Mouse (Mus musculus) c-Kit-positive CD71-negative TER-119-negative erythroid progenitor cells, embryonic 14.5 days (primary cell): ENCODE data around the gene 2610528J11Rik.
"Not testable (repeated sequence)": the region's sequence is repeated elsewhere in the genome, so short reads cannot be mapped to it uniquely, and the experiment has no call there.

Source experiments
- DNase-seq: peaks from one replicate; pipeline ENCODE4 v3.0.0-alpha.2; 2013; ENCODE audit warnings: low read depth

2610528J11Rik gene

GRCm38 (mm10) chr4:118542510-118543157 lies 15.8 kb downstream of the 2610528J11Rik start:
- no peak for DNase-seq

GRCm38 (mm10) chr4:118543158-118543530 lies 16.3 kb downstream of the 2610528J11Rik start:
- no peak for DNase-seq

GRCm38 (mm10) chr4:118543592-118544260 lies 16.9 kb downstream of the 2610528J11Rik start, which contains the start of gene Tmem125:
Gene Tmem125 (minus strand): TSS chr4:118544044.
- DNase-seq, result peak; percentile 36

DNA sequence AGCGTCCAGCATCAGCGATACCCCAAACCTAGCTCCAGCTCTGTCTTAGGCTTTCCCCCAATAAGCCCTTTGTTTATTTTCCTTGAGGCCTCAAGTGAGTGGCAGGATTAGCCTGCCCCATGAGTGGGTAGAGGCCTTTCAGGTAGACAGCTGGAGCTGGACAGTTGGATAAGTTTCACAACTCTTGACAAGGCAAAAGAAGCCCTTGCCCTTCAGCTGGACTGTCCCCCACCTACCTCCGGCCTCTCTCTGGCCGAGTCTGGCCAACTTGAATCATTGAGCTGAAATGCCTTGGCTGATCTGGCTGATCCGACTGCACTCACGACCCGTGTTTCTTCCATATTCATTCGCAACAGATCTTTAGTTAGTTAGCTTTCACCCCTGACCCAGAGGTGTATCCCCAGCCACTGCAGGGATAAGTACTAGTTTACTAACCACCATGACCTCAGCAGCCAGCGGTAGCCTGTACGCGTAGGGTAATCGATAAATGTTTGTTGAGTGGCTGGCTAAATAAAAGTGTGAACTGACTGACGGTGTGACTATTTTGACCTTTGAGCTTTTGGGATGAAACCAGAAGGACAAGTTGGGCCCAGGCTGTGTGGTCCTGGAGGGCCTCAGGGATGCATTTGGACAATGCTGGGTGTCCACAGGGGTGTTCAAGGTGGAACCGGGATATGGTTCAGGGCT lies 17.8 kb downstream of the 2610528J11Rik start:
- no peak for DNase-seq

- not testable (repeated sequence) for DNase-seq
These were observed 20.8 kb downstream of the 2610528J11Rik start for GRCm38 (mm10) chr4:118547424-118548129.

GRCm38 (mm10) chr4:118548130-118548480 lies 21.3 kb downstream of the 2610528J11Rik start:
- DNase-seq, result peak; percentile 30

- no peak for DNase-seq
These were observed 26.3 kb downstream of the 2610528J11Rik start for GRCm38 (mm10) chr4:118553039-118553649.

DNA sequence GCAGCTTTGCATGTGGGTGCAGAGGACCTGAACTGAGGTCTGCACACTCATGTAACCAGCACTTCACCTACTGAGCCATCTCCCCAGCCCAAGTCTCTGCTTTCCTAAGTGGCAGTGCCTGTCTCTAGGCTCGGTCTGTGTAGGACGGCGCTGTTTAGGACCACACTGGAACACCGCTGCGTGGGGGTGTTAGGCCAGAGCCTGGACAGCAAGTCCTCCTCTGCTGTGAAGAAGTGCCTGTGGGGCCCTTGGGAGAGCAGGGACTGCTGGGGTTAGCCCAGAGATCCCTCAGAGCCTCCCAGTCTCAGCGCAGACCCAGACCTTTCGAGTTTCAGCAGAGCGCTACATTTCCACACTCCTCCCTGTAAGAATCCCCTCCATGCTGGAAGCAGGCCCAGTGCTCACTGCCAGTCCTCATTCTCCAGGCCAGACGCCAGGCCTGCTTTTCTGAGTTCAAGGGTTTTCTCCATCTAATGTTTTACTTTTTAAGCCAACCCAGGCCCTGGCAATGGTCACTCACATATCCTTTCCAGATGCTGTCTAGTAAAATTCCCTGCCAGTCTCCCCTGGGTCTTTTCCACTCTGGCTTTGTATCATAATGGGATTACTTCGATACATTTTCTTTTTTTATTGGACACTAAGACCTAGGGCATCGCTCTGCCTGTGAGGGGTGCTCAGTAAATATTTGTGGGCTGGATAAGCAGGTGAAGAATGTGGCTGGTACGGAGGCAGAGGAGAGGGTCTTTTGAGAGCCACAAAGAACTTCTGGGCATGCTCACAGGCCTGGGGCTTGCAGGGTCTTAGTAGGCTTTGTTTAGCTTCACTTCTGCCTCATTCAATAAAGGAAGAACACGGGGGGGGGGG lies 37.5 kb downstream of the 2610528J11Rik start:
- DNase-seq, result no peak

DNA sequence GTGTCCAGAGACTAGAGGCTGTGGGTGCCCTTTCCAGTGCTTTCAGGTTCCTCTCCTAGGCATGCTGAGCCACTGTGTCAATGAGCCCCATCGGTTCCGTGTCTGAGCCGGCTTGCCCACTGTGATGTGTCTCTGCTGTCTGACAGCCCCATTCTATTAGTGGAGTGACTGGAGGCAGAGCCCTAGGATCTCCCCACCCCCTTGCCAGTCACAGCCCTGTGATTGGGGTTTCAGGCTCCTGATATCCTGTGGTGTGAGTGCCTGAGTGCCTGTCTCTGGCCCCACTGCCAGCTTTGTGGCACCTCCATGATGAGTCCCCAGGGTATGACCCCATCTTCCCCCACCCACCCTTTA lies 38.1 kb downstream of the 2610528J11Rik start:
- DNase-seq, result no peak

DNA sequence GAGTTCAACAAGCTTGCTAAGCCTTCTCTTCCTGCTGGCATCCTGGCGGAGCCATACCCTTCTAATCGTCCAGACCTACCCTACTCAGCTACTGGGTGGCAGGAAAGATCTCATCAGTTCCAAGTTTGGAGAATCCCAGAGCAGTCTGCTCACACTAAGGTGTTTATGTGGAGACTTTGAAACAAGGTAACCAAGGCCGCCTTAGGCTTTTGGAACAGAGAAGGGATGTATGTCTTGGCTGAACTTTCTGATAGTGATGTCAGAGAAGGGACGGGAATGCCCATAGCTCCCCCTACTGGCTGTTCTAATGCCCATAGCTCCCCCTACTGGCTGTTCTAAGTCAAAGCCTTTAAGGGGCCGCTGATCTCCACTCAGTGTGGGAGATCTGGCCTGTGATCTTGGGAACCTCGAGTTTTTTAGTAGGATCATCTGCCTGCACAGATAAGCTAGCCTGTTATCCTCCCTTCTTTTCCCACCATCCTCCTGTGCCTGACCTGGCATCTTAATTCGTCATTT lies 39.4 kb downstream of the 2610528J11Rik start:
- DNase-seq, result peak; percentile 50

GRCm38 (mm10) chr4:118568709-118569108 lies 41.9 kb downstream of the 2610528J11Rik start:
- no peak for DNase-seq

GRCm38 (mm10) chr4:118569320-118569719 lies 42.5 kb downstream of the 2610528J11Rik start:
- no peak for DNase-seq

GRCm38 (mm10) chr4:118571441-118571840 lies 44.6 kb downstream of the 2610528J11Rik start:
- DNase-seq, result no peak

DNA sequence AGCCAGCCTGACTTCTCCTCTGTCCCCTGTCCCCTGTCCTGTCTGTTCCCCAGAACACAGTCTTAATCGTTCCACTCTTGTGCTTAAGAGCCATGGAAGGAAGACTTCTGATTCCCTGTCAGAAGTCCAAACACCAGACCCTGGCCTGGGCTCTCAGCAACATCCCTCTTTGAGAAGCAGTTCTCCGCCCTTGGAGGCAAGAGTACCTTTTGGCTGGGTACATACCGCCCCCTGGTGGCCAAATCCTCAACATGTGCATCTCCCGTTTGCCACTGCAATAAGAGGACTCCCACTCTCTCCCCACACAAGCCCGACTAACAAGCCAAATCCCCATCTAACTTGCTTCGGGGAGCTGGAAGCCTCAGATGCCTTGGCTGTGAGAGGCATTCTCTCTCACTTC lies 49.3 kb downstream of the 2610528J11Rik start:
- peak; percentile 73 for DNase-seq

DNA sequence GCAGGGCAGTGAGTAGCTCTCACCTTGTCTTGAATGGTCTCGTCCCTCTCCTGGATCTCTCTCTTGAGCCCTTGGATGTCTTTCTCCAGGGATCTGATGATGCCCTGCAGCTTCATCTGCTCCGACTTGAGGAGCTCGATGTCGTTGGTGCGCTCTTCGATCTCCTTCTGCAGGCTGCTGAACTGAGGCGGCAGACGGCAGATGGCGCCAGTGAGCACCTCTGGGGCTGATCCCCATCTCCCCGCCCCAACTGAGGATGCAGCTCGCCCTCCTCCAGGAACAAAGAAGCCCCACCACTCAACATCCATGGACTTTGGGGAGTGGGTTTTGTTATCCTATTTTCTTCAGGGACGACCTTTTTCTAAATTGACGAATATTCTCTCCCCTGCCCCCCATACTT lies 52.5 kb downstream of the 2610528J11Rik start:
- DNase-seq, result no peak
